9 mouse cellular contexts compared by ENCODE assay signal in genomic region chr10:87492332-87492660, GRCm38 (mm10). TPM values are rescaled to one million over a fixed set of nuclear protein-coding genes. Genes with fewer than 3 reads are reported as not detected.
A peak's percentile ranks its signal among the peaks of the same experiment; 100 is the strongest.
DNase-seq lines count a peak whose midpoint lies in the region; ATAC-seq lines count a peak whose summit lies in the region.
"Had no signal": no experiment of that assay in that cellular context is flagged by ENCODE, and none has a peak within 500 bp of the region (broad histone marks: within the 10 kb centered on the region; RNA-seq: fewer than 3 reads in every experiment).

No protein-coding gene starts in this region.

- H3K27ac ChIP-seq in heart, embryonic 15.5 days: no peak overlapping the region
- no peak overlapping the region for H3K27ac ChIP-seq in brown adipose tissue, adult 24 weeks (replicated peaks; ENCODE audit: low read depth, low read length)
- H3K27ac ChIP-seq in liver, embryonic 16.5 days (ENCODE audit: low read length): no peak overlapping the region

- no peaks in the 10 kb centered on the region for H3K9me3 ChIP-seq in heart, embryonic 15.5 days (replicated peaks)
- no peaks in the 10 kb centered on the region for H3K9me3 ChIP-seq in liver, embryonic 16.5 days (replicated peaks; ENCODE audit: control insufficient read depth, low read length)

- no peaks in the 10 kb centered on the region for H3K36me3 ChIP-seq in heart, embryonic 15.5 days
- no peaks in the 10 kb centered on the region for H3K36me3 ChIP-seq in liver, embryonic 16.5 days (ENCODE audit: control insufficient read depth, insufficient read depth)

- H3K4me2 ChIP-seq in heart, embryonic 15.5 days: peak overlapping the region; percentile 93
- H3K4me2 ChIP-seq in liver, embryonic 16.5 days (ENCODE audit: low read depth, low read length): peak overlapping the region; percentile 61

- peaks cover 26% of the 10 kb centered on the region for H3K4me1 ChIP-seq in heart, embryonic 15.5 days (replicated peaks)
- no peaks in the 10 kb centered on the region for H3K4me1 ChIP-seq in brown adipose tissue, adult 24 weeks (ENCODE audit: control insufficient read depth, insufficient read depth, insufficient read length, low read length)
- H3K4me1 ChIP-seq in liver, embryonic 16.5 days (ENCODE audit: control insufficient read depth, low read depth, low read length): no peaks in the 10 kb centered on the region

- peak overlapping the region; percentile 56 for H3K4me3 ChIP-seq in heart, embryonic 15.5 days
- H3K4me3 ChIP-seq in brown adipose tissue, adult 24 weeks (ENCODE audit: insufficient read depth, low read depth, low read length): peak overlapping the region; percentile 46
- H3K4me3 ChIP-seq in liver, embryonic 16.5 days (ENCODE audit: low read depth, low read length): peak overlapping the region; percentile 40

- H3K27me3 ChIP-seq in heart, embryonic 15.5 days: peaks cover 95% of the 10 kb centered on the region
- peaks cover 77% of the 10 kb centered on the region for H3K27me3 ChIP-seq in liver, embryonic 16.5 days (ENCODE audit: control insufficient read depth, insufficient read depth, low read depth, low read length)

- WGBS in heart, embryonic 15.5 days: under 1% methylated on average over 26 of the region's 26 CpGs
- WGBS in liver, embryonic 16.5 days (ENCODE audit: insufficient replicate concordance): 1% methylated on average over 26 of the region's 26 CpGs

- DNase-seq in heart, postnatal 36 days: no peak
- no peak for DNase-seq in adrenal gland, adult (ENCODE audit: inconsistent age in 2 of 2, low spot score in 1 of 2)
- no peak for DNase-seq in frontal cortex, postnatal 10 days (ENCODE audit: low spot score in 2 of 2)
- no peak for DNase-seq in spleen, adult 12 weeks (ENCODE audit: low spot score)

- ATAC-seq in heart, embryonic 15.5 days (replicated peaks; ENCODE audit: insufficient number of reproducible peaks, insufficient read depth, low FRiP score, low read depth): no peak
- ATAC-seq in granulocyte monocyte progenitor cell, adult 5-6 weeks (replicated peaks; ENCODE audit: poor library complexity, severe bottlenecking): peak; percentile 34; the same call in 1 of the 2 replicates
- ATAC-seq in liver, embryonic 16.5 days (ENCODE audit: low read depth): no peak

- intact Hi-C loops in heart, postnatal 36 days (cut with DNase I): no loop called here

- H3K9ac ChIP-seq in heart, embryonic 15.5 days: peak overlapping the region; percentile 14; the same call in 1 of the 2 replicates
- no peak overlapping the region for H3K9ac ChIP-seq in liver, embryonic 16.5 days (ENCODE audit: low read depth, low read length)

RNA-seq across cellular contexts. Expression of gene Ascl1, which starts 1.2 kb away (rescaled TPM):
- 0.15 and 0.95 TPM in 2 replicates for polyA plus RNA-seq in heart, embryonic 15.5 days (2015; fragmentation: Nextera tagmentation; extraction: Ambion mirVana)
- not detected for total RNA-seq in heart, postnatal 36 days (2021)
- 1.2 and 1.7 TPM in 2 replicates for polyA plus RNA-seq in brown adipose tissue, adult 24 weeks (2012; ENCODE audit: insufficient read depth, insufficient read length, missing spikeins)
- not detected in 2 replicates for total RNA-seq in granulocyte monocyte progenitor cell, adult 5-6 weeks (2014; fragmentation: Nextera tagmentation)
- total RNA-seq in granulocyte monocyte progenitor cell, adult 5-6 weeks (2017): not detected in 2 replicates
- polyA plus RNA-seq in liver, embryonic 16.5 days (2015; fragmentation: Nextera tagmentation; extraction: Ambion mirVana): not detected in 2 replicates

RNA-seq across cellular contexts. Expression of gene Pah, which starts 29.3 kb away (rescaled TPM):
- 0.09 TPM in 1 of 2 replicates, not detected in the other for polyA plus RNA-seq in heart, embryonic 15.5 days (2015; fragmentation: Nextera tagmentation; extraction: Ambion mirVana)
- total RNA-seq in heart, postnatal 36 days (2021): 1 to 10 TPM; 3.5 to 4.6 TPM
- polyA plus RNA-seq in brown adipose tissue, adult 24 weeks (2012; ENCODE audit: insufficient read depth, insufficient read length, missing spikeins): not detected in 2 replicates
- total RNA-seq in granulocyte monocyte progenitor cell, adult 5-6 weeks (2014; fragmentation: Nextera tagmentation): not detected in 2 replicates
- not detected in 2 replicates for total RNA-seq in granulocyte monocyte progenitor cell, adult 5-6 weeks (2017)
- 48.3 and 48.7 TPM in 2 replicates for polyA plus RNA-seq in liver, embryonic 16.5 days (2015; fragmentation: Nextera tagmentation; extraction: Ambion mirVana)
- total RNA-seq: layer of hippocampus, adult 18-20 months had no signal

Comparison
In these comparisons a context has a peak if more than half of its experiments do, and no peak if none do; other contexts are left out.
1. RNA of gene Pah, which starts 29.3 kb away (polyA plus RNA-seq): 48.3 to 48.7 TPM in liver, embryonic 16.5 days; not detected in brown adipose tissue, adult 24 weeks and 0.09 TPM in heart, embryonic 15.5 days; every median in the first group is over 10 times any median in the second.
2. Peak in every context shown above with its lines, with median percentiles within 50 percentile points of each other: H3K4me3 ChIP-seq.